Mouse (Mus musculus): ENCODE data around the gene C1qtnf9.

C1qtnf9 gene

DNA sequence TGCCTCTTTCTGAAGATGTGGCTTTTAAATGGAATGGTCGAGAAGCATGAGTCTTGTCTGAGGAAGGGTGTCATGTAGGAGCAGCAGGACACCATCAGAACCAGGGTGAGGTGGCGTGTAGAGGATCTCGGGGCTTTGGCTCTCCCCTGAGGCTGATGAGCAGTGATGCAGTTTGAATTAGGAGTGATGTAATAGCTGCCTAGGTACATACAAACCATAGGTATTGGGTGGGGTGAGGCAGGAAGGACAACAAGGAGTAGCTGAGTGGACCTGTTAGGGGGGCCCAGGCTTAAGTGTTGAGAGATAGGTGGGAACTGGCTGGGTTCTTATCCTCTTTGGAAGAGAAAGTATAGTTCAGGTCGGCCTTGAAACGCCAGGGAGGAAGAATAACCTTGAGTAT is 27.4 kb upstream of the C1qtnf9 start:
- Histone ChIP-seq H3K36me3 (ENCODE audit: control insufficient read depth, insufficient read depth, low read length, poor library complexity, severe bottlenecking) (no peaks in the 10 kb centered on the region; the same call in 1 of the 2 replicates), H3K27me3 (ENCODE audit: control insufficient read depth, insufficient read depth, low read length, poor library complexity, severe bottlenecking) (no peaks in the 10 kb centered on the region)
- peak; percentile 34 for DNase-seq (ENCODE audit: low read depth, low spot score)

DNA sequence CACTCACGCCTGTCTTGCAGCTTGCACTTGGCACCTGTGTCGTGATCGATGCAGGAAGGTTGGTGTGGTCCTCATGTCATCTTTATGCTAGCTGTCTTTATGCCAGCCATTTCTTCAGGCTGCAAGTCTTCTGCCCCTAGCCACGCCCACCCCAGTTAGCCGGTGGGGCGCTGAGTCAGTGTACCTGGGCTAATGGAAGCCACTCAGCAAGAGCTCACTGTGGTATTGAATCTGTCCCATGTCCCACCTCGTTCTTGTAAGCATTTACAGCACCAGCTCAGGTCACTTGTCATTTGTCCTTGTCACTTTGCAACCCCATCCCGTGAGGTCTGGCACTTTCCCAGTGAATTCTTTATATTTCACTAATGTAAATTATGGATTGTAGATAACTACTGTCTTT is 26.9 kb upstream of the C1qtnf9 start:
- H3K36me3 ChIP-seq (ENCODE audit: control insufficient read depth, insufficient read depth, low read length, poor library complexity, severe bottlenecking), result no peaks in the 10 kb centered on the region; the same call in 1 of the 2 replicates
- no peak for DNase-seq (ENCODE audit: low read depth, low spot score)
- no peaks in the 10 kb centered on the region for H3K27me3 ChIP-seq (ENCODE audit: control insufficient read depth, insufficient read depth, low read length, poor library complexity, severe bottlenecking)

DNA sequence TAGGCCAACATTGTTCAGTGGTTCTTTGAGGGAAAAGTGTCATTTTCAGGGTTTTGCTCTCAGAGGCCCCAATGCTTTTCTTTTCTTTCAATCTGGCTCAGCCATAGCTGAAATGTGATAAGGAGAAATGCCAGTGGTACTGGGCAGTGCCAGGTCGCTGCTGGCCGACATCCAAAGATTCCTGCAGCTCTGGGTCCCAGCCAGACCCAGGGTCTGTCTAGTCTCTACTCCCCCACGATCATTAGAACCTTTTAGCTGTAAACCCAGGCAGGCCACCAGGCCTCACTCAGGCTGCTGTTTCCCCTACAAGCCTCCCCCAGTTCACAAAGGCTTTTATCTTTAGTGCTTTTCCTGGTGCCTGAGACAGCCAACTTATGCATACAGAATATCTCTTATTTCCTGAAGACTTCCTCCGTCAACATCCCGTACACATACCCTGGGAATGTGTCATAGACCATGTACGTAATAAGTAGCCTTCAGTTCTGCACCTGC is 26.4 kb upstream of the C1qtnf9 start:
- no peaks in the 10 kb centered on the region for H3K27me3 ChIP-seq (ENCODE audit: control insufficient read depth, insufficient read depth, low read length, poor library complexity, severe bottlenecking)
- peaks cover 2% of the 10 kb centered on the region for H3K36me3 ChIP-seq (ENCODE audit: control insufficient read depth, insufficient read depth, low read length, poor library complexity, severe bottlenecking)
- DNase-seq (ENCODE audit: low read depth, low spot score), result no peak

DNA sequence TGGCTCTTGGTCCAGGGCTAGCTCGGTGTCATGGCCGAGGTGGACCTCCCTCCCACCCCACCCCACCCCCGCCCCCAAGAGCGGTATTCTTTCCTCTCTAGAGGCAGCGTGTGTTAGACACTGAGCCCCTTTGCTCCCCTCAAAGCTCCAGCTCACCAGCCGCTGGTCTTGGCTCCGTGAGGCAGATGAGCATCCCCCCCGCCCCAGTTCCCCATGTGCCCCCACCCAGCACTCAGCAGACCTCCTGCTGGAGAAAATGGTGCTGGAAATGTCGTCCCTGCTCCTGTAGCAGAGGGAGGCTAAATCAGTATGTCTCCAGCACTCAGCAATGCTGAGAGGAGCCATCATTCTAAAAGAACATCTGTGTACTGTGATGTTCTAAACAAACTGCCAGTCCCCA is 24.3 kb upstream of the C1qtnf9 start:
- Histone ChIP-seq H3K36me3 (ENCODE audit: control insufficient read depth, insufficient read depth, low read length, poor library complexity, severe bottlenecking) (peaks cover 2% of the 10 kb centered on the region), H3K27me3 (ENCODE audit: control insufficient read depth, insufficient read depth, low read length, poor library complexity, severe bottlenecking) (no peaks in the 10 kb centered on the region)
- no peak for DNase-seq (ENCODE audit: low read depth, low spot score)

DNA sequence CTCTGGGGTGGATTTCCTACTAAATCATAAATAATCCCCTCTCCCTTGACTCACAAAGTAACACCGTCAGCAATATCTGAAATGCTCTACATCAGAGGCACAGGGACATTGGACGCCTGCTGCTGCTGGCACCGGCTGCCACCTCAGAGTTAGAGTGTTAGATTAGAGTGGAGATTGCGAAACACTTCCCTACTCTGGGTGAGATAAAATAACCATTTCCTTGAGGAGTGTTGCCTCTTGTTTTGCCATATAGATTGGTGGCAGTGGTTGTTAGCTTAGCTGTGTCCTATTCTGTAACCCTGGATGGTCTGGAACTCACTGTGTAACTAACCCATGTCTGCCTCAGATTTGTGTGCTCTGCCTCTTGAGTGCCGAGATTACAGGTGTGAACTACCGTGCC is 22.7 kb upstream of the C1qtnf9 start:
- no peak for DNase-seq (ENCODE audit: low read depth, low spot score)
- Histone ChIP-seq H3K27me3 (ENCODE audit: control insufficient read depth, insufficient read depth, low read length, poor library complexity, severe bottlenecking) (no peaks in the 10 kb centered on the region), H3K36me3 (ENCODE audit: control insufficient read depth, insufficient read depth, low read length, poor library complexity, severe bottlenecking) (peaks cover 3% of the 10 kb centered on the region)

DNA sequence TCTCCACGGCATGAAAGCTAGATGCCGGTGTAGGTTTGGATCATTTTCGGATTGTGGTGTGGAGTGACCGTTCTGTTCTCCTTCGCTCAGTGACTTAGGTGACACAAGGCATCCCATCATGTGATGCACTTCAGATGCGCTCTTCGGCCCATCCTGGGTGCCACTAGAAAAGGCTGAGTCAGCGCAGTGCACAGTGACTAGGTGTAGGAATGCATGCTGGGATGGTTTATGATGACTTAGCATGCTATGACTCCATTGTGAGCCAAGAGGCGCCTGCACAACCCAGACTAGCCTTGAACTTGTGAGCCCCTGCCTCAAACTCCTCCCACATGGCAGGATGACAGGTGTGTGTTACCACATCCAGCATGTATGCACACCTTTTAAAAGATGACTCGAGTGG is 21.8 kb upstream of the C1qtnf9 start:
- peaks cover 6% of the 10 kb centered on the region for H3K36me3 ChIP-seq (ENCODE audit: control insufficient read depth, insufficient read depth, low read length, poor library complexity, severe bottlenecking)

DNA sequence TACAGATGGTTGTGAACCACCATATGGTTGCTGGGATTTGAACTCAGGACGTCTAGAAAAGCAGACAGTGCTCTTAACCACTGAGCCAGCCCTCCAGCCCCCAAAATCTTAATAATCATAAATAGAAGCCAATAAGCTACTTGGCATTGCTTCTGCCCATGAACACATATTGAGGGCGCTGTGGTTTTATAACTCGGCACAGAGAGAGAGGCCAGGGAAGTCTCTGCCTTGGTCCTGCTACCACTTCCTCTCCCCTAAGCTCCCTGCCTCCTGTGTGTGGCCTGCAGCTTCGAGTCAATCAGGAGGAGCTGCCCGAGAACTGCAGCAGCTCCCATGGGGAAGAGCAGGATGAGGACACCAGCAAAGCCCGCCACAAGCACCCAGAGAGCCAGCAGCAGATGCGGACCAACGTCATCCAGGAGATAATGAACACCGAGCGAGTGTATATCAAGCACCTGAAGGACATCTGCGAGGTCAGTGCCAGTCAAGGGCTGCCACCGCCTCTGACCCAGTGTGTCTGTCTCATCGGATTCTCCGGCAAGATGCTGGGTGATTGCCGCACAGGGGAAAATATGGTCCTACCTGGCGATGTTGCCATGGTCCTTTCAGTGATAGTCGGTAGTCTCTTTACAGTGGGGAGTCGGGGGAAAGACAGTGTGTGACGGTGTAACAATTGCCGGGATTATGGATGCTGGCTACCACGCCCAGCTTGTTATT is 20.6 kb upstream of the C1qtnf9 start:
- DNase-seq (ENCODE audit: low read depth, low spot score), result no peak
- no peaks in the 10 kb centered on the region for H3K27me3 ChIP-seq (ENCODE audit: control insufficient read depth, insufficient read depth, low read length, poor library complexity, severe bottlenecking)
- H3K36me3 ChIP-seq (ENCODE audit: control insufficient read depth, insufficient read depth, low read length, poor library complexity, severe bottlenecking), result peaks cover 6% of the 10 kb centered on the region

More for the DNA sequence above, 21.8 kb upstream of the C1qtnf9 start:
- no peaks in the 10 kb centered on the region for H3K27me3 ChIP-seq (ENCODE audit: control insufficient read depth, insufficient read depth, low read length, poor library complexity, severe bottlenecking)
- no peak for DNase-seq (ENCODE audit: low read depth, low spot score)

DNA sequence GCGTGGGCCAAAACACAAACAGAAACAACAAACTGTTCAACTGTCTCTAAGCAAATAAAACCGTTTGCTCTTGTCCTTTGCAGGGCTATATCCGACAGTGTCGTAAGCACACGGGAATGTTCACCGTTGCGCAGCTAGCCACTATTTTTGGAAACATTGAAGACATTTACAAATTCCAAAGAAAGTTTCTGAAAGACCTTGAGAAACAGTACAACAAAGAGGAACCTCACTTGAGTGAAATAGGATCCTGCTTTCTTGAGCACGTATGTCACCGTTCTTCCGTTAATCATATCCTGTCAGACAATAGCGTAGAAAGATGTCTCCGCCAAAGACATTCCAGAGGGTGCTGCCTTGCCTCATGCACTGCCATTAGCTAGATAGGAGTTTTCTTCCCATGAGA is 18.1 kb upstream of the C1qtnf9 start:
- Histone ChIP-seq H3K27me3 (ENCODE audit: control insufficient read depth, insufficient read depth, low read length, poor library complexity, severe bottlenecking) (no peaks in the 10 kb centered on the region), H3K36me3 (ENCODE audit: control insufficient read depth, insufficient read depth, low read length, poor library complexity, severe bottlenecking) (peaks cover 11% of the 10 kb centered on the region)
- no peak for DNase-seq (ENCODE audit: low read depth, low spot score)

DNA sequence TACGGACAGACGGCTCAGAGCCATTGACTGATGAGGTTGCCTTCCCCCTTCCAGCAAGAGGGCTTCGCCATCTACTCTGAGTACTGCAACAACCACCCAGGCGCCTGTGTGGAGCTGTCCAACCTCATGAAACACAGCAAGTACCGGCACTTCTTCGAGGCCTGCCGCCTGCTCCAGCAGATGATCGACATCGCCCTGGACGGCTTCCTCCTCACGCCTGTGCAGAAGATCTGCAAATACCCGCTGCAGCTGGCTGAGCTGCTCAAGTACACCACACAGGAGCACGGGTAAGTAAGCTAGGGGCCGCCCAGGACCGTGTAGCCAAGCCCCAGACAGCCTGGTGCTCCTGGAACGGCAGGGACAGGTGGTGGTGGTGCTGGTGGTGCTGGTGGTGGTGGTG is 16.4 kb upstream of the C1qtnf9 start:
- no peaks in the 10 kb centered on the region for H3K27me3 ChIP-seq (ENCODE audit: control insufficient read depth, insufficient read depth, low read length, poor library complexity, severe bottlenecking)
- DNase-seq (ENCODE audit: low read depth, low spot score), result no peak
- peaks cover 9% of the 10 kb centered on the region; the same call in 1 of the 2 replicates for H3K36me3 ChIP-seq (ENCODE audit: control insufficient read depth, insufficient read depth, low read length, poor library complexity, severe bottlenecking)

DNA sequence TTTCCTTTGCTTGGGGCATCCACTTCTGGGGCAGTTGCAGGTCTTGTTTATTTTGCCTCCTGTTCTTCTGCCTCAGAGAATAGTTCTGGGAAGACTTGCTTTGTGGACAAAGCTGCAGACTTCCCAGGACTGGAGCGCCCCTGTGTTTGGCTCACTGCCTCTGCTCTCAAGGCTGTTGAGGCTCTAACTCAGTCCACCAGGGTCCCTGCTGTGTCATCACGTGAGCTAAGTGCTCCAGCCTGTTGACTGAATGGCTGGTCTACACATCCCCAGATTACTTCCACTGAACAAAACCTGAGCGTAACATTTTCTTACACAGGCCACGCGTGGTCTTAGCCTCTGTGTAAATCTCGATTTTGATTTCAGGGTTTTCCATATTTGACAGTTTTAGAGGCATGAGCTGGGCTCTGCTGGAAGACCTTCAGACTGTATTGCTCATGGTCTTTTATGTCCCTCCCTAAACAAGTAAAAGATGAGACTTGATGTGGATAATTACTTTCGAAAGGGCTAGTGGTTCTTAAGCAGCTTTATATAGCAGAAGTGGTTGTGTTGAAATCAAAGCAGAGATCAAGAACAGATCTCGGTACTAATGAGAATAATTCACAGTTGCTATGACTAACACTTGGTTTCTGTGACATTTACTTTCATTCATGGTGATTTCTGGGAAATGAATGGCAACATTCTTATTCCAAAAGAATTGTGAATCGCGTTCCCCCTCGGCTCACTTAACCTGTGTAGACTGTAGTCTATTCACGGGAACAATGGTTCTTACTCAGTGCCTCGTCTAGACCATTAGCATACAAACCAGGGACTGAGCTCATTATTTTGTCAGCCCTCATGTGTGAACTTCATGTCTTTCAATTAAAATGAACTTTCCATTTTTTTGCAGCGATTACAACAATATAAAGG is 14.8 kb upstream of the C1qtnf9 start:
- DNase-seq (ENCODE audit: low read depth, low spot score), result no peak
- Histone ChIP-seq H3K36me3 (ENCODE audit: control insufficient read depth, insufficient read depth, low read length, poor library complexity, severe bottlenecking) (peaks cover 11% of the 10 kb centered on the region; the same call in 1 of the 2 replicates), H3K27me3 (ENCODE audit: control insufficient read depth, insufficient read depth, low read length, poor library complexity, severe bottlenecking) (no peaks in the 10 kb centered on the region)

DNA sequence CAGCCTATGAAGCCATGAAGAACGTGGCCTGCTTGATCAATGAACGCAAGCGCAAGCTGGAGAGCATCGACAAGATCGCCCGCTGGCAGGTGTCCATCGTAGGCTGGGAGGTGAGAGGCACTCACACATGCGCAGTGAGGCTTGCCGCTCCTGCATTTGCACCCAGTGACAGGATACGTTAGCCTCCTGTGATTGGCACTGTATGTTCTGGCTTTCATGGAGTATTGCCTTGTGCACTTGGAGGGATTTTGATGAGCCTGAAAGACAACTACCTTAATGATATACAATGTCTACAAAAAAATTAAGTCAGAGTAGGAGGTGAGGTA is 14.2 kb upstream of the C1qtnf9 start:
- DNase-seq (ENCODE audit: low read depth, low spot score), result no peak
- peaks cover 11% of the 10 kb centered on the region; the same call in 1 of the 2 replicates for H3K36me3 ChIP-seq (ENCODE audit: control insufficient read depth, insufficient read depth, low read length, poor library complexity, severe bottlenecking)
- H3K27me3 ChIP-seq (ENCODE audit: control insufficient read depth, insufficient read depth, low read length, poor library complexity, severe bottlenecking), result no peaks in the 10 kb centered on the region

DNA sequence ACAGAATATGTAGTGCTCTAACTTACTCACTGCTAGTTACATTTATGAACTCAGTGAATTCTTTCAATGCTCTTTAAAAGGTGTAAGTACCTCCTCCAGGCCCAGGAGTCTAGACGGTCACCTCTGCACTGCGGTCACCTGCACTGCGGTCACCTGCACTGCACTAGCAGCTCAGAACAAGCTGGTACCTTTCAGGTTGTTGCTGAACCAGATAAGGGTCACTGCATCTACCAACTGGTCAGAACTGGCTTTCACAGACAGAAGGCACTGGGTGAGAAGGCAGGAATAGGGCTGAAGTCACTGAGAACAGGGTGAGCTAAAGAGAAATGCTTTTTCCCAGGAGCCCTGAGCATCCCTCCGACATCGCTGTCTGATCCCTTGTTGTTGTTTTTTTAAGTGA is 13.3 kb upstream of the C1qtnf9 start:
- Histone ChIP-seq H3K27me3 (ENCODE audit: control insufficient read depth, insufficient read depth, low read length, poor library complexity, severe bottlenecking) (no peaks in the 10 kb centered on the region), H3K36me3 (ENCODE audit: control insufficient read depth, insufficient read depth, low read length, poor library complexity, severe bottlenecking) (peaks cover 13% of the 10 kb centered on the region; the same call in 1 of the 2 replicates)
- DNase-seq (ENCODE audit: low read depth, low spot score), result no peak

DNA sequence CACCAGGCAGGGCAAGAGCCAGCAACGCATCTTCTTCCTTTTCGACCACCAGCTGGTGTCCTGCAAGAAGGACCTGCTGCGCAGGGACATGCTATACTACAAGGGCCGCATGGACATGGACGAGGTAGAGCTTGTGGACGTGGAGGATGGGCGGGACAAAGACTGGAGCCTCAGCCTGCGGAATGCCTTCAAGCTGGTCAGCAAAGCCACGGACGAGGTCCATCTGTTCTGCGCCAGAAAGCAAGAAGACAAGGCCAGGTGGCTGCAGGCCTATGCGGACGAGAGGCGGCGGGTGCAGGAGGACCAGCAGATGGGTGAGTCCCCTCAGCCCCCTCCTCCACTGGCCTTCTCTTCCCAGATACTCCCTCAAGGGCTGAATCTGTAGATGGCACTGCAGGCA is 11.7 kb upstream of the C1qtnf9 start:
- H3K27me3 ChIP-seq (ENCODE audit: control insufficient read depth, insufficient read depth, low read length, poor library complexity, severe bottlenecking), result no peaks in the 10 kb centered on the region
- no peak for DNase-seq (ENCODE audit: low read depth, low spot score)
- H3K36me3 ChIP-seq (ENCODE audit: control insufficient read depth, insufficient read depth, low read length, poor library complexity, severe bottlenecking), result peaks cover 8% of the 10 kb centered on the region

DNA sequence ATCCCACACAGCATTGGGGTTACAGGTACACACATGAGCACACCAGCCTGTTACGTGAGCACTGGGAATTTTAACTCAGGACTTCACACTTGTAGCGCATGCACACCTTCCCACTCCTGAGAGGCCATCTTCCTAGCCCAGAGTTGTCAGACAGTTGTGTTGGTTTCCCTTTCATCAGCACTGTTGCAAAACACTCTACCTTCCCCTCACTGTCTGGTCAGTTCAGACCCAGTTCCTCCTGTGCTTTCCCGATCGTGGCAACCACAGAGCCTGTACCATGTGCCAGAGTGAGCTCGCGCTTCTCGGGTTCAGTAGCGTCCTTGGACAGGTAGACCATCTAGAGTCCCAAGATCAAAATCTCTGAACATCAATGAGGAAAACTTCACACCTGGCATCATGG is 10.7 kb upstream of the C1qtnf9 start:
- DNase-seq (ENCODE audit: low read depth, low spot score), result no peak
- Histone ChIP-seq H3K27me3 (ENCODE audit: control insufficient read depth, insufficient read depth, low read length, poor library complexity, severe bottlenecking) (no peaks in the 10 kb centered on the region), H3K36me3 (ENCODE audit: control insufficient read depth, insufficient read depth, low read length, poor library complexity, severe bottlenecking) (peaks cover 8% of the 10 kb centered on the region)

DNA sequence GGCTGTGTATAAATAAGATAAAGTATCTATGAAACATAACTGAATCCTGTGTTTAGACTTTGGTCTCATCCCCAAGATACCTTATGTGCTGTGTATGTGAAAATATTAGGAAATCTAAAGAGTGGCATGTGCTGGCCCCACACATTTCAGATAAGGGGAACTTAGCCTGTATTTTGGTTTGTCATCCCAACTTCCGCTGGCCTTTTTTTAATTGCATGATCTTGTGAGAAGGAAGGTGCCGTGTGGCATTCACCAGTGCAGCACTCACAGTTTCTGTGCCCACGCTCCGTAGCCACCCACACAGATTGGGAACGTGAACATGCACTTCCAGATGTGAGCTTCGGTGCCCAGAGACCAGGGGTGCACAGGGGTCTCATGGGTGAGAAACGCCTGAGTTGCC is 10.2 kb upstream of the C1qtnf9 start:
- H3K27me3 ChIP-seq (ENCODE audit: control insufficient read depth, insufficient read depth, low read length, poor library complexity, severe bottlenecking), result no peaks in the 10 kb centered on the region
- no peak for DNase-seq (ENCODE audit: low read depth, low spot score)
- H3K36me3 ChIP-seq (ENCODE audit: control insufficient read depth, insufficient read depth, low read length, poor library complexity, severe bottlenecking), result peaks cover 8% of the 10 kb centered on the region

Data from splenic B cell, adult 2 months (primary cell).